Comparison of ENCODE assay signal across 18 mouse cellular contexts in the genomic region with DNA sequence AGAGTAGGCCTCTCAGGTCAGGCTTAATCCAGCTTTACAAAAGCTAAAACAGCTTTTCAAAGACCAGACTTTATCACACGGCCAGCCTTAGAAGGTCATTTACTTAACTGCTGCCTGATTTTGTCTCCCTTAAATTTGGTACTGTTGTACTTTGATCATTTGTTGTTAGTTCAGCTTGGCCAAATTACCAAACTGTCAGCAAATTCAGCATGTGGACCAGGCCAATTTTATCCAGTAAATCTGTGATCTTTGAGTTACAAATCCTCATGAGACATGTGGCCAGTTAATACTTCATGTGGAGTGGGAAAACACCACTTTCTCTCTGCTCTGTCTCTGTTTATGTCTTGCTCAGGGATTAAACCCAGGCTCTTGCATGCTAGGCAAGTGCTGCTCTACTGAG.
"Had no signal": no experiment of that assay in that cellular context is flagged by ENCODE, and none has a peak within 500 bp of the region (broad histone marks: within the 10 kb centered on the region; RNA-seq: fewer than 3 reads in every experiment).

No protein-coding gene starts in this region.

- ATAC-seq: intestine, postnatal 0 days had no signal

- H3K9ac ChIP-seq: lung, embryonic 15.5 days; neural tube, embryonic 12.5 days; neural tube, embryonic 15.5 days had no signal

- H3K27ac ChIP-seq: kidney, postnatal 0 days; left cerebral cortex, adult 2 months; lung, embryonic 15.5 days; neural tube, embryonic 12.5 days; neural tube, embryonic 15.5 days; stomach, postnatal 0 days had no signal

- H3K9me3 ChIP-seq: lung, embryonic 15.5 days; neural tube, embryonic 12.5 days; neural tube, embryonic 15.5 days had no signal

- H3K27me3 ChIP-seq: lung, embryonic 15.5 days; neural tube, embryonic 12.5 days; neural tube, embryonic 15.5 days had no signal

- H3K4me3 ChIP-seq: left cerebral cortex, adult 2 months; lung, embryonic 15.5 days; neural tube, embryonic 12.5 days; neural tube, embryonic 15.5 days had no signal

- DNase-seq: layer of hippocampus, postnatal 36 days; lung, adult 18-20 months; lung, postnatal 10 days; lung, postnatal 36 days; midbrain, embryonic 14.5 days; right cerebral cortex, adult 18-20 months; right cerebral cortex, postnatal 14 days; right cerebral cortex, postnatal 4 days; thymus, adult 18-20 months; thymus, postnatal 36 days had no signal

- H3K4me2 ChIP-seq: lung, embryonic 15.5 days; midbrain, embryonic 11.5 days; neural tube, embryonic 12.5 days; neural tube, embryonic 15.5 days had no signal
